Mouse (Mus musculus) E14TG2a.4 (cell line): ENCODE results near the gene Nfe2l2.

ENCODE experiments used
- CTCF ChIP-seq: conservative IDR thresholded peaks from 2 replicates; pipeline ENCODE4 v1.5.1; 2014; ENCODE audit warnings: low read length
- NANOG ChIP-seq: IDR thresholded peaks from 2 replicates; pipeline ENCODE4 v1.6.1; 2014; ENCODE audit warnings: borderline replicate concordance, low read length, mixed read lengths
- POU5F1 ChIP-seq: IDR thresholded peaks from 2 replicates; pipeline ENCODE4 v1.6.1; 2014; ENCODE audit warnings: low read length, borderline replicate concordance

DNA sequence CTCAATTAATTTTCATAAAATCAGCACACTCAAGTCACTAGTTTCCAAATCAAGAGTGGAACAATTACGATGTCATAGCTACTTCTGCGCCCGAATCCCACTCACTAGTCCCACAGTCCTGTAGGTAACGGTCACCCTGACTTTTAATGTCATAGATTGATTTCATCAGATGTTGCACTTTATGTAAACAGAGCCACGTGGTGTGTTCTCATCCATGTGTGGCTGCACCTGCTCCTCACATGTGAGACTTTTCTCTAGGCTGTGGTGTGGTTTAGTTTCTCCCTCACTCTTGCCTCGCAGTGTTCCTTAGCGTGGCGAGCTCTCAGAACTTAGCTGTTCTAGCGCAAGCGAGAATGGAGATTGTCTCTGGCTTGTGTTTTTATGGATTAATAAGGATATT, 46.4 kb upstream of the Nfe2l2 start:
- TF ChIP-seq CTCF: no peak
- no peak for TF ChIP-seq NANOG
- TF ChIP-seq POU5F1: no peak
